Comparison of ENCODE assay signal across 18 mouse cellular contexts in the genomic region with DNA sequence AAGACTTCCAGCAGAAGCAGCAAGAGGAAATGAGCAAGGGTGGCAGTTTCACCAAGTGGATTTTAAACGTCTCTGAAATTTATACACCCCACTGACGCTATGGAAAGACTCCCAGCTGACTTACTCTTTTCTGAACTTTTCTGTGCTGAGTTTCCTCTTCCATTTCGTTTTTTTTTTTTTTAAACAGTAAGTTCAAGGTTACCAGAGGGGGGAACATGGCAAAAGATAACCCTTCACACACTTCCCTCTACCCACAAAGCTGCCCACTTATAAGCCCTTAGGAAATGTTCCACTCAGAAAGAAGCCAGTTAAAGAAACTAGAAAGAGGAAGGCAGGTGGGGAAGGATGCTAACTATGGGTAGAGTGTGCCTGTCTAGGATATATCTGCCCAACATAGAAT. TPM values are rescaled to one million over a fixed set of nuclear protein-coding genes. Genes with fewer than 3 reads are reported as not detected.
DNase-seq lines count a peak whose midpoint lies in the region; ATAC-seq and TF ChIP-seq lines count a peak whose summit lies in the region.
"Had no signal": no experiment of that assay in that cellular context is flagged by ENCODE, and none has a peak within 500 bp of the region (broad histone marks: within the 10 kb centered on the region; RNA-seq: fewer than 3 reads in every experiment).

No protein-coding gene starts in this region.

- no peak overlapping the region for H3K4me2 ChIP-seq in forebrain, postnatal 0 days (ENCODE audit: low read depth)
- no peak overlapping the region for H3K4me2 ChIP-seq in forebrain, embryonic 15.5 days (replicated peaks)
- peak overlapping the region; percentile 98; the same call in 1 of the 2 replicates for H3K4me2 ChIP-seq in liver, embryonic 15.5 days

- no peak overlapping the region for H3K4me3 ChIP-seq in forebrain, postnatal 0 days (ENCODE audit: low read depth, low read length)
- H3K4me3 ChIP-seq in forebrain, embryonic 15.5 days = no peak overlapping the region
- H3K4me3 ChIP-seq in liver, embryonic 15.5 days (replicated peaks) = no peak overlapping the region
- H3K4me3 ChIP-seq: intestine, embryonic 15.5 days had no signal

- no peak for DNase-seq in forebrain, postnatal 0 days
- DNase-seq in thymus, postnatal 0 days (ENCODE audit: low spot score) = peak; percentile 20
- DNase-seq in thymus, postnatal 10 days (ENCODE audit: low spot score in 2 of 2) = no peak
- DNase-seq in urinary bladder, adult 2 months (ENCODE audit: low spot score) = no peak
- DNase-seq in cerebellum, adult 11 months = no peak
- DNase-seq: cerebellum, postnatal 10 days; embryo, embryonic 11 days; heart, postnatal 4 days; lung, adult 2 months; lung, postnatal 36 days; right cerebral cortex, adult 18-20 months; thymus, adult 18-20 months had no signal

- no peak overlapping the region for H3K9ac ChIP-seq in forebrain, postnatal 0 days
- no peak overlapping the region for H3K9ac ChIP-seq in forebrain, embryonic 15.5 days (replicated peaks)
- no peak overlapping the region for H3K9ac ChIP-seq in liver, embryonic 15.5 days
- H3K9ac ChIP-seq: intestine, embryonic 15.5 days had no signal

- no peaks in the 10 kb centered on the region; the same call in 1 of the 2 replicates for H3K36me3 ChIP-seq in forebrain, postnatal 0 days (ENCODE audit: insufficient read depth)
- no peaks in the 10 kb centered on the region for H3K36me3 ChIP-seq in forebrain, embryonic 15.5 days
- no peaks in the 10 kb centered on the region for H3K36me3 ChIP-seq in liver, embryonic 15.5 days (replicated peaks)
- H3K36me3 ChIP-seq: intestine, embryonic 15.5 days; midbrain, embryonic 12.5 days had no signal

- 62% methylated on average over 3 of the region's 3 CpGs for WGBS in forebrain, postnatal 0 days
- 68% methylated on average over 3 of the region's 3 CpGs for WGBS in forebrain, embryonic 15.5 days
- 10% methylated on average over 3 of the region's 3 CpGs for WGBS in liver, embryonic 15.5 days (ENCODE audit: insufficient replicate concordance)

- peaks cover 19% of the 10 kb centered on the region for H3K4me1 ChIP-seq in forebrain, postnatal 0 days (ENCODE audit: insufficient read depth)
- peaks cover 33% of the 10 kb centered on the region for H3K4me1 ChIP-seq in forebrain, embryonic 15.5 days
- H3K4me1 ChIP-seq in liver, embryonic 15.5 days (replicated peaks) = peaks cover 71% of the 10 kb centered on the region

- no peaks in the 10 kb centered on the region for H3K9me3 ChIP-seq in forebrain, postnatal 0 days (ENCODE audit: low read length)
- H3K9me3 ChIP-seq in forebrain, embryonic 15.5 days = no peaks in the 10 kb centered on the region
- no peaks in the 10 kb centered on the region for H3K9me3 ChIP-seq in liver, embryonic 15.5 days (replicated peaks)
- H3K9me3 ChIP-seq: G1E; intestine, embryonic 15.5 days; limb, embryonic 10.5 days; midbrain, embryonic 12.5 days had no signal

- ATAC-seq in forebrain, postnatal 0 days = no peak
- ATAC-seq in forebrain, embryonic 15.5 days (replicated peaks) = no peak
- ATAC-seq in liver, embryonic 15.5 days (ENCODE audit: insufficient read depth) = no peak
- ATAC-seq: intestine, embryonic 15.5 days had no signal

- 0 out of 2 replicates have a peak overlapping the region, but pooled peaks have one; percentile 87 for H3K27ac ChIP-seq in forebrain, postnatal 0 days (ENCODE audit: low read depth, low read length)
- no peak overlapping the region for H3K27ac ChIP-seq in forebrain, embryonic 15.5 days (replicated peaks)
- peak overlapping the region; percentile 86; the same call in 1 of the 2 replicates for H3K27ac ChIP-seq in liver, embryonic 15.5 days (replicated peaks)
- H3K27ac ChIP-seq: intestine, embryonic 15.5 days had no signal

- TF ChIP-seq CTCF in forebrain, postnatal 0 days (IDR thresholded peaks at IDR 0.05; ENCODE audit: low read depth) = no peak

- H3K27me3 ChIP-seq in forebrain, postnatal 0 days (ENCODE audit: insufficient read depth, low read length) = no peaks in the 10 kb centered on the region
- no peaks in the 10 kb centered on the region for H3K27me3 ChIP-seq in forebrain, embryonic 15.5 days
- H3K27me3 ChIP-seq in liver, embryonic 15.5 days = no peaks in the 10 kb centered on the region
- H3K27me3 ChIP-seq: intestine, embryonic 15.5 days; midbrain, embryonic 12.5 days had no signal

RNA-seq across cellular contexts. Expression of a gene that starts 51.8 kb away (rescaled TPM):
- total RNA-seq in forebrain, postnatal 0 days (2014; rRNA removed) = 32.1 and 39.3 TPM in 2 replicates
- polyA plus RNA-seq in forebrain, postnatal 0 days (2015; fragmentation: Nextera tagmentation; extraction: Ambion mirVana) = 46.1 and 46.6 TPM in 2 replicates
- 50.9 and 52.9 TPM in 2 replicates for polyA plus RNA-seq in forebrain, embryonic 15.5 days (2015; fragmentation: Nextera tagmentation; extraction: Ambion mirVana)
- 35.8 and 37.9 TPM in 2 replicates for polyA plus RNA-seq in thymus, postnatal 0 days (2015; fragmentation: Nextera tagmentation; extraction: Ambion mirVana)
- polyA plus RNA-seq in liver, embryonic 15.5 days (2015; fragmentation: Nextera tagmentation; extraction: Ambion mirVana) = 11.0 and 11.8 TPM in 2 replicates
- 22.6 and 26.7 TPM in 2 replicates for polyA plus RNA-seq in urinary bladder, adult 2 months (2012; rRNA removed)
